Mouse (Mus musculus) forebrain, embryonic 15.5 days (tissue): Measurements from ENCODE around the gene Tsc1. TPM values are rescaled to one million over a fixed set of nuclear protein-coding genes. Genes with fewer than 3 reads are reported as not detected.

Experiments used
- ATAC-seq: fragments of 200-750 bp; cut with Nextera tagmentation; replicated peaks from 2 replicates; pipeline ENCODE4 v1.8.0; 2017; ENCODE audit warnings: mild to moderate bottlenecking, moderate TSS enrichment, moderate library complexity
- H3K27ac ChIP-seq: fragments of 300-500 bp; sonication (generic); replicated peaks from 2 replicates; pipeline ENCODE4 v1.5.1; 2015; ENCODE audit warnings: mild to moderate bottlenecking, inconsistent platforms
- H3K27me3 ChIP-seq: fragments of 300-500 bp; sonication (generic); 2 replicates; pipeline ENCODE4 v1.6.1; 2015; ENCODE audit warnings: inconsistent platforms
- H3K36me3 ChIP-seq: fragments of 300-500 bp; sonication (generic); 2 replicates; pipeline ENCODE4 v1.6.1; 2015; ENCODE audit warnings: mild to moderate bottlenecking, inconsistent platforms
- H3K4me1 ChIP-seq: fragments of 300-500 bp; sonication (generic); 2 replicates; pipeline ENCODE4 v1.6.1; 2015; ENCODE audit warnings: inconsistent platforms
- H3K4me2 ChIP-seq: fragments of 300-500 bp; sonication (generic); replicated peaks from 2 replicates; pipeline ENCODE4 v1.6.1; 2015; ENCODE audit warnings: mild to moderate bottlenecking, inconsistent platforms
- H3K4me3 ChIP-seq: fragments of 300-500 bp; sonication (generic); 2 replicates; pipeline ENCODE4 v1.5.1; 2015; ENCODE audit warnings: mild to moderate bottlenecking, inconsistent platforms
- H3K9ac ChIP-seq: fragments of 300-500 bp; sonication (generic); replicated peaks from 2 replicates; pipeline ENCODE4 v1.6.1; 2015; ENCODE audit warnings: mild to moderate bottlenecking, inconsistent platforms
- H3K9me3 ChIP-seq: fragments of 300-500 bp; sonication (generic); 2 replicates; pipeline ENCODE4 v1.6.1; 2016; ENCODE audit warnings: inconsistent platforms
- WGBS: fragments of 180-500 bp; shearing (Covaris S2); methylation state at CpG from one replicate; pipeline ENCODE4 v1.1.7; 2015; ENCODE audit warnings: mixed read lengths; 5-methylcytosine and 5-hydroxymethylcytosine counted together
- microRNA-seq: library from miRNA; unstranded; fragments of <30 nt; microRNA quantifications from one replicate; pipeline ENCODE4, GENCODE M21; 2016
- polyA plus RNA-seq: library from polyadenylated mRNA; unstranded; fragments of >200 nt; fragmentation: Nextera tagmentation; extraction: Ambion mirVana; gene quantifications from 2 replicates; pipeline ENCODE4 v1.2.1, GENCODE M21; 2015

Gene Tsc1
- polyA plus RNA-seq, 1 experiment from 2014 or later: 35.8 TPM

- Histone ChIP-seq H3K9ac (no peak overlapping the region), H3K36me3 (no peaks in the 10 kb centered on the region), H3K9me3 (no peaks in the 10 kb centered on the region), H3K4me1 (peaks cover 9% of the 10 kb centered on the region), H3K27me3 (no peaks in the 10 kb centered on the region), H3K4me3 (no peak overlapping the region), H3K27ac (no peak overlapping the region), H3K4me2 (no peak overlapping the region)
- 90% methylated on average over 8 of the region's 8 CpGs for WGBS
- no peak for ATAC-seq
Measured at GRCm38 (mm10) chr2:28722419-28722818, 81.4 kb downstream of the Tsc1 start.

DNA sequence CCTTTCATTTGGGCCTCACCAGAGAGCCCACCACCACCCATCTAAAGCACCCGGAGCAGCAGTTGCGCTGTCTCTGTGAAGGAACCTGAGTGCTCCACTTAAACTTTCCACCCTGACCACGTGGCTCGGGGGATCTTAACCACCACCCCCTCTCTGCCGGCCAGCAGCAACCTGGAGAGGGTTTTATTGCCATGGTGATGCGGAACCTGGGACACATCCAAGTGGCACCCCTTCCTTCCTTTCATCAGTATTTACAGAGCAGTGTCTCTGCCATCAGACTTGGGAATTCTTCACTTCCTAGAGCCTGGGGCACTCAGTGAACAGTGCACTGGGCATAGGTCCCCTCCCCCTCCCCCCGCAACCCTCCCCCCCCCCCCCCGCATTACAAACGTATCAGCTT is 82.9 kb downstream of the Tsc1 start:
- WGBS: 63% methylated on average over 9 of the region's 9 CpGs
- no peak overlapping the region for H3K4me3 ChIP-seq
- H3K27me3 ChIP-seq: no peaks in the 10 kb centered on the region
- no peak for ATAC-seq
- H3K27ac ChIP-seq: no peak overlapping the region
- H3K36me3 ChIP-seq: no peaks in the 10 kb centered on the region
- H3K4me1 ChIP-seq: peaks cover 14% of the 10 kb centered on the region
- no peaks in the 10 kb centered on the region for H3K9me3 ChIP-seq
- no peak overlapping the region for H3K9ac ChIP-seq
- no peak overlapping the region for H3K4me2 ChIP-seq

DNA sequence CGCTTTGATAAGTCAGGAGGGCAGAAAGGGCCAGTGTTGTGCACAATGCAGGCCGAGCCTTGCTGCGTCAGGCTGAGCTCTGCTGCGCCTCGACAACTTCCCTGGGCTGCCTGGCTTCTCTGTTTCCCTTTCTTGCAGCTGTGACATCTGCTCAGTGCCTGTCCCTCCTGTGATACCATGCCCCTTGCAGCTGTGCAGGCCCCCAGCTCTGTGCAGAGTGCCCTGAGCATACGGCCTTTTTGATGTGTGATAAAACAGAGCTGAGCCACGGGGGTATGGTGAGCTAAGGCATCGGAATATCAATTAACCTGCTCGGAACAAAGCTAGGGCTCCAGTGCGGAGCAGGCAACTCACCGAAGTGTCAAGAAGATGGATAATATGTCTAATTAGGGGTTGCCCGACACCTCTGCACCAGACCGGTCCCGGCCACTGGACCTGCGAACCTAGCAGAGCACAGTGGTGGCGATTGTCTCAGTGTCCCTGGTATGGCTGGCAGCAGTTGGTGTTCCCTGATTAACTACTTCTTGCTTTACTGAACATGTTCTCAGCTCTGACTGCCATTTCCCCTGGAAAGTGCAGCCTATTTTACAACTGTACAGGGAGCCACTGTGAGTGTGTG is 86.9 kb downstream of the Tsc1 start:
- no peak for ATAC-seq
- Histone ChIP-seq H3K4me2 (no peak overlapping the region), H3K9me3 (no peaks in the 10 kb centered on the region), H3K4me1 (peaks cover 5% of the 10 kb centered on the region), H3K36me3 (no peaks in the 10 kb centered on the region), H3K27ac (no peak overlapping the region), H3K27me3 (no peaks in the 10 kb centered on the region), H3K9ac (no peak overlapping the region), H3K4me3 (no peak overlapping the region)
- WGBS: 14% methylated on average over 16 of the region's 16 CpGs

DNA sequence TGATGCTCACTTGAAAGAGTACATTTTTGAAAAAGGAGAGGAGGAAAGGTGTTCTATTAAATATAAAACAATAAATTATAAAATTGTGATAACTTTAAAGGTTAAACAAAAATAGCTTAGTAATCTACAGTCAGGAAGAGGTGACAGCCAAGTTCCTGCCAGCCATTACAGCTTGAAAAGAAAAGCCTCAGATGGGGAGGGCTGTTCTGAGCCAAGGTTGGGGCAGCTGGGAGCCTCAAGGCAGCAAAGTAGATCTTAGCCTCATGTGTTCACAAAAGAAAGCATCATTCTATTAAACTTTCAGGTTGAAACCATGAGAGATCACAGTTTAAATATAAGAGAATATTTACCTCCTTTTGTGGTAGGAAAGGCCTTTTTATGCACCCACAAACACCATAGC is 89.6 kb downstream of the Tsc1 start:
- Histone ChIP-seq H3K27ac (peak overlapping the region; percentile 25; the same call in 1 of the 2 replicates), H3K27me3 (no peaks in the 10 kb centered on the region), H3K36me3 (no peaks in the 10 kb centered on the region), H3K4me2 (no peak overlapping the region), H3K4me3 (no peak overlapping the region), H3K9me3 (no peaks in the 10 kb centered on the region), H3K4me1 (peaks cover 5% of the 10 kb centered on the region), H3K9ac (no peak overlapping the region)
- ATAC-seq: no peak

GRCm38 (mm10) chr2:28737112-28737511 is 96.1 kb downstream of the Tsc1 start:
- ATAC-seq: no peak
- WGBS: 51% methylated on average over 5 of the region's 5 CpGs

DNA sequence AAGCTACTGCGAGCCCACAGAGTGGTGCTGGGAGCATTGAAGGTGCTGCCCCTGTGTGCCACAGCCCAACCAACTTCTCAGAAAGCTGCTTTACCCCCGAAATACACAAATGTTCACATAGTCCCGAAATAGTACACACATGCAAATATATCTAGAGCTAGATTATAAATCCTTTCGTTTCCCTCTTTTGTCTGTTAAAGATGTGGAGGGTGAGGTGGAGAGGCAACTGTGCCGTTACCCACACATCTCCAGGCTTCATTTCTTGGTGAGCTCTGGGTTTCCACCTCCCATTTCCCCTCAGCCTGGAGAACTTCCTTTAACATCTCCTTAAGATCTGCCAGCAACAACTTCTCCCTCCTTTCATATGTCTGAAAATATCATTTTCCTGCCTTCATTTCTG is 99.1 kb downstream of the Tsc1 start:
- Histone ChIP-seq H3K9me3 (no peaks in the 10 kb centered on the region), H3K4me2 (no peak overlapping the region), H3K4me1 (peaks cover 8% of the 10 kb centered on the region), H3K27me3 (peaks cover 10% of the 10 kb centered on the region; the same call in 1 of the 2 replicates), H3K27ac (no peak overlapping the region), H3K36me3 (no peaks in the 10 kb centered on the region), H3K4me3 (no peak overlapping the region), H3K9ac (no peak overlapping the region)
- 91% methylated on average over 5 of the region's 5 CpGs for WGBS
- ATAC-seq: no peak

More at GRCm38 (mm10) chr2:28737112-28737511, 96.1 kb downstream of the Tsc1 start:
- Histone ChIP-seq H3K4me2 (no peak overlapping the region), H3K9me3 (no peaks in the 10 kb centered on the region), H3K9ac (no peak overlapping the region), H3K36me3 (no peaks in the 10 kb centered on the region), H3K27me3 (peaks cover 9% of the 10 kb centered on the region; the same call in 1 of the 2 replicates), H3K4me1 (peaks cover 8% of the 10 kb centered on the region), H3K27ac (no peak overlapping the region), H3K4me3 (no peak overlapping the region)

Small RNA genes within 50 kb of the gene (microRNA-seq; reads per million reads assigned to microRNA genes)
- gene Gm22824 (not detected), gene Mir3088 (2.0 reads per million)

Other genes starting within 250 kb of the Tsc1 start
- gene Ppp1r26, start 194.4 kb upstream of the Tsc1 start, polyA plus RNA-seq: 8.6 and 9.3 TPM in 2 replicates
- 1.1 and 3.2 TPM in 2 replicates for gene 1700007K13Rik, start 174.9 kb upstream of the Tsc1 start, polyA plus RNA-seq
- gene Mrps2, start 173.2 kb upstream of the Tsc1 start, polyA plus RNA-seq: 49.5 and 49.6 TPM in 2 replicates
- 0.50 and 0.68 TPM in 2 replicates for gene Gbgt1, start 144.3 kb upstream of the Tsc1 start, polyA plus RNA-seq
- 0.60 and 0.92 TPM in 2 replicates for gene Gm10134, start 135.1 kb upstream of the Tsc1 start, polyA plus RNA-seq
- 84.6 and 87.8 TPM in 2 replicates for gene Ralgds, start 128.1 kb upstream of the Tsc1 start, polyA plus RNA-seq
- gene Cel, start 77.8 kb upstream of the Tsc1 start, polyA plus RNA-seq: 0.10 TPM in 1 of 2 replicates, not detected in the other
- 41.8 and 42.3 TPM in 2 replicates for gene Gtf3c5, start 57.5 kb upstream of the Tsc1 start, polyA plus RNA-seq
- gene Gfi1b, start 19.2 kb upstream of the Tsc1 start, polyA plus RNA-seq: not detected in 2 replicates
- gene Spaca9, start 58.5 kb downstream of the Tsc1 start, polyA plus RNA-seq: 1.5 and 1.8 TPM in 2 replicates
- 0.92 and 1.7 TPM in 2 replicates for gene Ak8, start 58.9 kb downstream of the Tsc1 start, polyA plus RNA-seq
- gene Gtf3c4, start 199.1 kb downstream of the Tsc1 start, polyA plus RNA-seq: 21.8 and 23.1 TPM in 2 replicates
- gene Ddx31, start 199.2 kb downstream of the Tsc1 start, polyA plus RNA-seq: 17.2 and 17.3 TPM in 2 replicates